Mouse (Mus musculus) liver, embryonic 14.5 days (tissue): ENCODE results near the gene Maml3.

Experiments used
- CTCF ChIP-seq: IDR thresholded peaks from 2 replicates; pipeline ENCODE4 v1.5.1; 2016; ENCODE audit warnings: antibody characterized with exemption, low read depth, control low read depth
- EP300 ChIP-seq: IDR thresholded peaks from 2 replicates; pipeline ENCODE4 v1.6.1; 2016; ENCODE audit warnings: antibody characterized with exemption, low read depth

- TF ChIP-seq CTCF (no peak), EP300 (no peak)
Measured at GRCm38 (mm10) chr3:51659415-51659814, 445.5 kb downstream of the Maml3 start.
